Comparison of ENCODE assay signal across 9 mouse cellular contexts in genomic region chr13:60417436-60418158, GRCm38 (mm10).
DNase-seq lines count a peak whose midpoint lies in the region; ATAC-seq and TF ChIP-seq lines count a peak whose summit lies in the region.
"Had no signal": no experiment of that assay in that cellular context is flagged by ENCODE, and none has a peak within 500 bp of the region (broad histone marks: within the 10 kb centered on the region; RNA-seq: fewer than 3 reads in every experiment).

No protein-coding gene starts in this region.

- TF ChIP-seq CTCF in embryonic fibroblast, embryonic 13.5 days (IDR thresholded peaks at IDR 0.05; ENCODE audit: borderline replicate concordance, insufficient read depth, low read length) = no peak

- H3K4me2 ChIP-seq in midbrain, embryonic 16.5 days (ENCODE audit: low read length) = no peak overlapping the region
- H3K4me2 ChIP-seq in midbrain, embryonic 15.5 days = no peak overlapping the region
- H3K4me2 ChIP-seq in intestine, embryonic 16.5 days (ENCODE audit: low read depth, low read length) = no peak overlapping the region
- H3K4me2 ChIP-seq in forebrain, embryonic 14.5 days (ENCODE audit: low read length) = no peak overlapping the region

- TF ChIP-seq POLR2A in embryonic fibroblast, embryonic 13.5 days (IDR thresholded peaks at IDR 0.05; ENCODE audit: low read depth, low read length) = no peak; the same call in 1 of the 2 replicates

- no peaks in the 10 kb centered on the region for H3K4me1 ChIP-seq in midbrain, embryonic 16.5 days (ENCODE audit: control insufficient read depth, insufficient read depth, low read length)
- H3K4me1 ChIP-seq in midbrain, embryonic 15.5 days = no peaks in the 10 kb centered on the region
- H3K4me1 ChIP-seq in embryonic fibroblast, embryonic 13.5 days (ENCODE audit: control insufficient read depth, insufficient read depth, low read length) = 0 out of 2 replicates have a peak, but pooled peaks cover 3% of the 10 kb centered on the region
- 0 out of 2 replicates have a peak, but pooled peaks cover 5% of the 10 kb centered on the region for H3K4me1 ChIP-seq in intestine, embryonic 16.5 days (ENCODE audit: control insufficient read depth, insufficient read depth, low read length)
- H3K4me1 ChIP-seq in forebrain, embryonic 14.5 days (ENCODE audit: control insufficient read depth, insufficient read depth, low read length) = no peaks in the 10 kb centered on the region

- no peak overlapping the region for H3K9ac ChIP-seq in midbrain, embryonic 16.5 days (ENCODE audit: low read depth, low read length)
- no peak overlapping the region for H3K9ac ChIP-seq in midbrain, embryonic 15.5 days
- H3K9ac ChIP-seq in intestine, embryonic 16.5 days (ENCODE audit: low read depth, low read length) = no peak overlapping the region
- H3K9ac ChIP-seq in forebrain, embryonic 14.5 days (ENCODE audit: low read length) = no peak overlapping the region

- WGBS in midbrain, embryonic 16.5 days = 57% methylated on average over 14 of the region's 14 CpGs
- whole genome bisulfite sequencing in midbrain, embryonic 15.5 days = 62% methylated on average over 14 of the region's 14 CpGs
- WGBS in intestine, embryonic 16.5 days = 77% methylated on average over 14 of the region's 14 CpGs
- 78% methylated on average over 14 of the region's 14 CpGs for WGBS in forebrain, embryonic 14.5 days

- peak; percentile 37 for DNase-seq in testis, postnatal 14 days (ENCODE audit: low spot score)
- DNase-seq in embryo, embryonic 10 days (ENCODE audit: low spot score) = no peak
- DNase-seq in frontal cortex, postnatal 25 days (ENCODE audit: low spot score in 2 of 2) = no peak
- no peak for DNase-seq in forebrain, embryonic 14.5 days (ENCODE audit: low spot score)

- H3K27ac ChIP-seq in midbrain, embryonic 16.5 days (ENCODE audit: low read length) = no peak overlapping the region
- H3K27ac ChIP-seq in midbrain, embryonic 15.5 days = no peak overlapping the region
- peak overlapping the region; percentile 82 for H3K27ac ChIP-seq in embryonic fibroblast, embryonic 13.5 days (ENCODE audit: insufficient read depth, low read length)
- H3K27ac ChIP-seq in intestine, embryonic 16.5 days (ENCODE audit: low read length) = peak overlapping the region; percentile 60; the same call in 1 of the 2 replicates
- no peak overlapping the region for H3K27ac ChIP-seq in forebrain, embryonic 14.5 days (ENCODE audit: low read depth, low read length)
- H3K27ac ChIP-seq: hindbrain, postnatal 0 days had no signal

- H3K9me3 ChIP-seq in midbrain, embryonic 16.5 days (replicated peaks; ENCODE audit: control insufficient read depth, low read length, poor library complexity, severe bottlenecking) = no peaks in the 10 kb centered on the region
- H3K9me3 ChIP-seq in midbrain, embryonic 15.5 days = no peaks in the 10 kb centered on the region
- no peaks in the 10 kb centered on the region for H3K9me3 ChIP-seq in intestine, embryonic 16.5 days (ENCODE audit: control insufficient read depth, low read length)
- no peaks in the 10 kb centered on the region for H3K9me3 ChIP-seq in forebrain, embryonic 14.5 days (replicated peaks; ENCODE audit: control insufficient read depth, low read length)

- H3K36me3 ChIP-seq in midbrain, embryonic 16.5 days (ENCODE audit: control insufficient read depth, insufficient read depth, low read length) = no peaks in the 10 kb centered on the region
- H3K36me3 ChIP-seq in midbrain, embryonic 15.5 days (replicated peaks) = no peaks in the 10 kb centered on the region
- H3K36me3 ChIP-seq in intestine, embryonic 16.5 days (ENCODE audit: control insufficient read depth, insufficient read depth, low read length) = no peaks in the 10 kb centered on the region
- no peaks in the 10 kb centered on the region for H3K36me3 ChIP-seq in forebrain, embryonic 14.5 days (ENCODE audit: control insufficient read depth, insufficient read depth, low read length)

- no peak overlapping the region for H3K4me3 ChIP-seq in midbrain, embryonic 16.5 days (ENCODE audit: low read depth, low read length)
- H3K4me3 ChIP-seq in midbrain, embryonic 15.5 days = no peak overlapping the region
- H3K4me3 ChIP-seq in embryonic fibroblast, embryonic 13.5 days (ENCODE audit: insufficient read depth, low read length) = no peak overlapping the region
- no peak overlapping the region for H3K4me3 ChIP-seq in intestine, embryonic 16.5 days (ENCODE audit: low read length)
- no peak overlapping the region for H3K4me3 ChIP-seq in forebrain, embryonic 14.5 days (ENCODE audit: low read depth, low read length)

- 0 out of 2 replicates have a peak, but pooled peaks have one; percentile 51 for ATAC-seq in midbrain, embryonic 16.5 days
- ATAC-seq in midbrain, embryonic 15.5 days (replicated peaks) = no peak
- ATAC-seq in intestine, embryonic 16.5 days = no peak
- no peak for ATAC-seq in forebrain, embryonic 14.5 days
- ATAC-seq: hindbrain, postnatal 0 days had no signal

- no peaks in the 10 kb centered on the region for H3K27me3 ChIP-seq in midbrain, embryonic 16.5 days (ENCODE audit: control insufficient read depth, insufficient read depth, low read depth, low read length)
- no peaks in the 10 kb centered on the region for H3K27me3 ChIP-seq in midbrain, embryonic 15.5 days (replicated peaks)
- H3K27me3 ChIP-seq in intestine, embryonic 16.5 days (replicated peaks; ENCODE audit: control insufficient read depth, insufficient read depth, low read length) = no peaks in the 10 kb centered on the region
- no peaks in the 10 kb centered on the region for H3K27me3 ChIP-seq in forebrain, embryonic 14.5 days (replicated peaks; ENCODE audit: control insufficient read depth, insufficient read depth, low read length)

Comparison
In these comparisons a context has a peak if more than half of its experiments do, and no peak if none do; other contexts are left out.
1. H3K27ac ChIP-seq: peak in embryonic fibroblast, embryonic 13.5 days (single experiment) and intestine, embryonic 16.5 days (single experiment); none in midbrain, embryonic 16.5 days (single experiment), midbrain, embryonic 15.5 days (single experiment) and forebrain, embryonic 14.5 days (single experiment).